Mouse (Mus musculus) midbrain, embryonic 13.5 days (tissue): Measurements from ENCODE around the gene Gm10382. TPM values are rescaled to one million over a fixed set of nuclear protein-coding genes. Genes with fewer than 3 reads are reported as not detected.
"Not testable (repeated sequence)": the region's sequence is repeated elsewhere in the genome, so short reads cannot be mapped to it uniquely, and the experiment has no call there.

Experiments used
- ATAC-seq: fragments of 200-750 bp; cut with Nextera tagmentation; 2 replicates; pipeline ENCODE4 v1.8.0; 2017; ENCODE audit warnings: mild to moderate bottlenecking, moderate TSS enrichment, moderate library complexity
- H3K27ac ChIP-seq: fragments of 300-500 bp; sonication (generic); 2 replicates; pipeline ENCODE4 v1.5.1; 2015; ENCODE audit warnings: inconsistent platforms, mild to moderate bottlenecking, moderate library complexity
- H3K27me3 ChIP-seq: fragments of 300-500 bp; sonication (generic); 2 replicates; pipeline ENCODE4 v1.6.1; 2015; ENCODE audit warnings: mild to moderate bottlenecking, inconsistent platforms
- H3K36me3 ChIP-seq: fragments of 300-500 bp; sonication (generic); 2 replicates; pipeline ENCODE4 v1.6.1; 2015; ENCODE audit warnings: mild to moderate bottlenecking, inconsistent platforms
- H3K4me1 ChIP-seq: fragments of 300-500 bp; sonication (generic); replicated peaks from 2 replicates; pipeline ENCODE4 v1.6.1; 2015; ENCODE audit warnings: inconsistent platforms
- H3K4me2 ChIP-seq: fragments of 300-500 bp; sonication (generic); replicated peaks from 2 replicates; pipeline ENCODE4 v1.6.1; 2015; ENCODE audit warnings: moderate library complexity, mild to moderate bottlenecking, inconsistent platforms
- H3K4me3 ChIP-seq: fragments of 300-500 bp; sonication (generic); replicated peaks from 2 replicates; pipeline ENCODE4 v1.5.1; 2015; ENCODE audit warnings: mild to moderate bottlenecking, inconsistent platforms
- H3K9ac ChIP-seq: fragments of 300-500 bp; sonication (generic); replicated peaks from 2 replicates; pipeline ENCODE4 v1.6.1; 2015; ENCODE audit warnings: mild to moderate bottlenecking, inconsistent platforms
- H3K9me3 ChIP-seq: fragments of 300-500 bp; sonication (generic); 2 replicates; pipeline ENCODE4 v1.6.1; 2016; ENCODE audit warnings: mild to moderate bottlenecking, inconsistent platforms
- WGBS: fragments of 180-500 bp; shearing (Covaris S2); methylation state at CpG from one replicate; pipeline ENCODE4 v1.1.7; 2015; 5-methylcytosine and 5-hydroxymethylcytosine counted together
- polyA plus RNA-seq: library from polyadenylated mRNA; unstranded; fragments of >200 nt; fragmentation: Nextera tagmentation; extraction: Ambion mirVana; gene quantifications from 2 replicates; pipeline ENCODE4 v1.2.1, GENCODE M21; 2015

Gene Gm10382
- polyA plus RNA-seq, 1 experiment from 2014 or later, result 0.89 TPM

- no peaks in the 10 kb centered on the region for H3K9me3 ChIP-seq
Measured at GRCm38 (mm10) chr5:125389579-125390441, 688 bp downstream of the Gm10382 start, which contains the start of gene Ubc. Gene Ubc, minus strand, starts transcription at chr5:125390202.

DNA sequence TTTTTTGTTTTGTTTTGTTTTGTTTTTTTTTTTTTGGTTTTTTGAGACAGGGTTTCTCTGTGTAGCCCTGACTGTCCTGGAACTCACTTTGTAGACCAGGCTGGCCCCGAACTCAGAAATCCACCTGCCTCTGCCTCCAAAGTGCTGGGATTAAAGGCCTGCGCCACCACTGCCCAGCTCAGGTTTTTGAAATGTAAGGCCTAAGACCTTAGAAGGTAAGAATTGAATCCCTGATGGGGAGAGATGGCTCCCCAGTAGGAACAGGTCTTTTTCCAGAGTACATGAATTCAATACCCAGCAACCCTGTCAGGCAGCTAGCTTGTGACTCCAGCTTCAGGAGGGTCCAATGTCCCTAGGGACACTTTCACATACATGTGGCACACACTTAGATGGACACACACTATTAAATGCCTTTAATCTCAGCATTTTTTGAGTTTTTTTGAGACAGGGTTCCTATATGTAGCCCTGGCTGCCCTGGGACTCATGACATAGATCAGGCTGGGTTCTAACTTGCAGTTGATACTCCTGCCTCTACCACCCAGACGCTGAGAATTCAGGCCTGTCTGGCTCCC, 1.9 kb downstream of the Gm10382 start:
- H3K27me3 ChIP-seq, result no peaks in the 10 kb centered on the region
- H3K27ac ChIP-seq, result 0 out of 2 replicates have a peak overlapping the region, but pooled peaks have one; percentile 14
- H3K4me3 ChIP-seq, result no peak overlapping the region
- peaks cover 39% of the 10 kb centered on the region for H3K4me1 ChIP-seq
- no peak for ATAC-seq
- H3K9me3 ChIP-seq, result no peaks in the 10 kb centered on the region
- H3K4me2 ChIP-seq, result no peak overlapping the region
- 94% methylated on average over 3 of the region's 3 CpGs for whole genome bisulfite sequencing
- peaks cover under 1% of the 10 kb centered on the region for H3K36me3 ChIP-seq
- H3K9ac ChIP-seq, result no peak overlapping the region

More at GRCm38 (mm10) chr5:125389579-125390441, 688 bp downstream of the Gm10382 start, which contains the start of gene Ubc:
- Histone ChIP-seq H3K4me2 (peak within 1 kb of the TSS; percentile 100), H3K27ac (peak within 1 kb of the TSS; percentile 98), H3K36me3 (peaks cover 12% of the 10 kb centered on the region), H3K27me3 (no peaks in the 10 kb centered on the region), H3K9ac (peak within 1 kb of the TSS; percentile 100), H3K4me1 (peaks cover 44% of the 10 kb centered on the region), H3K4me3 (peak within 1 kb of the TSS; percentile 99)
- WGBS, result under 1% methylated on average over 69 of the region's 69 CpGs
- peak; percentile 55 for ATAC-seq

GRCm38 (mm10) chr5:125391609-125392008, 2.5 kb downstream of the Gm10382 start:
- no peak overlapping the region for H3K4me3 ChIP-seq
- H3K4me2 ChIP-seq, result no peak overlapping the region
- H3K27ac ChIP-seq, result no peak overlapping the region; the same call in 1 of the 2 replicates
- H3K27me3 ChIP-seq, result no peaks in the 10 kb centered on the region
- ATAC-seq, result no peak
- H3K4me1 ChIP-seq, result peaks cover 39% of the 10 kb centered on the region
- no peaks in the 10 kb centered on the region for H3K36me3 ChIP-seq
- H3K9ac ChIP-seq, result no peak overlapping the region
- no peaks in the 10 kb centered on the region for H3K9me3 ChIP-seq
- WGBS, result 88% methylated on average over 5 of the region's 5 CpGs

- Histone ChIP-seq H3K27ac (peak overlapping the region; percentile 100), H3K4me1 (peaks cover 38% of the 10 kb centered on the region)
- H3K9me3 ChIP-seq, H3K4me3 ChIP-seq, H3K9ac ChIP-seq, H3K4me2 ChIP-seq, ATAC-seq, H3K27me3 ChIP-seq, H3K36me3 ChIP-seq: not testable (repeated sequence)
- 96% methylated on average over 4 of the region's 4 CpGs for WGBS
Measured at GRCm38 (mm10) chr5:125392176-125392575, 3.1 kb downstream of the Gm10382 start.

- no peaks in the 10 kb centered on the region for H3K9me3 ChIP-seq
- H3K4me1 ChIP-seq, result peaks cover 37% of the 10 kb centered on the region
- H3K9ac ChIP-seq, result peak overlapping the region; percentile 39; the same call in 1 of the 2 replicates
- peak overlapping the region; percentile 34; the same call in 1 of the 2 replicates for H3K4me3 ChIP-seq
- H3K27ac ChIP-seq, result peak overlapping the region; percentile 100
- 32% methylated on average over 1 of the region's 1 CpGs for WGBS
- H3K36me3 ChIP-seq, result no peaks in the 10 kb centered on the region
- ATAC-seq, result peak; percentile 11; the same call in 1 of the 2 replicates
- no peaks in the 10 kb centered on the region for H3K27me3 ChIP-seq
- peak overlapping the region; percentile 56 for H3K4me2 ChIP-seq
Measured at GRCm38 (mm10) chr5:125392618-125392976, 3.5 kb downstream of the Gm10382 start.

DNA sequence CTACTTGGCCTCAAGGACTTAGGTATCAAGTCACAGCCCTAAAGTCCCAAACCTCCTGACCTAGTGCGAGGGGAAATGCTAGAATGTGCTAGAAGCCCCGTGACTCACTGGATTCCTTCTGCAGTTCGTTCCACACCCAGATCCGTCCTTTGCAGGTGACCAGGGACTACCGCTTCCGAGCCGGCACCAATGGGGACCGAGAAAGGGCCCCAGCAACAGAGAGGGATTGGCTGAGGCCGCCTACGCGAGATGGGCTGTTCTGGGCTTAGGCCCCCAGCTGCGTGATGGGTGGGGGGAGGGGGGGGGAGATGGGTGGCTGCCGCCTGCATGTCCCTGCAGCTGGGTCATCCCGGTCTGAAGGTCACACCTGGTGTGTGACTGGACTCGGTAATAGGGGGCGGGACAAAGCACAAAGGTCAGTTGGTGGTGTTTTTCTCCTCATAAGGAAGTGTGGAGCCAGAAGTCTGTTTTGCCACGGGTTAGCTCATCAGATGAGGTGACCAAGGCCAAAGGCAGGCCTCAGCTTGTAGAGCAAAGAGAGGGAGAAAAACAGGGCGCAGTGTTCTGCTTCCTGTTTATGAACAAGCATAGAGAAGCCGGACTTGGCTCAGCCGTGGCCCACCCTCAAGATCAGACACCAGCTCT, 4.0 kb downstream of the Gm10382 start:
- under 1% methylated on average over 20 of the region's 20 CpGs for WGBS
- Histone ChIP-seq H3K9me3 (no peaks in the 10 kb centered on the region), H3K27me3 (no peaks in the 10 kb centered on the region), H3K4me3 (peak overlapping the region; percentile 34), H3K4me2 (peak overlapping the region; percentile 56), H3K27ac (peak overlapping the region; percentile 100), H3K4me1 (peaks cover 35% of the 10 kb centered on the region), H3K36me3 (no peaks in the 10 kb centered on the region), H3K9ac (peak overlapping the region; percentile 65)
- ATAC-seq, result peak; percentile 90

- Histone ChIP-seq H3K9ac (peak overlapping the region; percentile 65), H3K36me3 (no peaks in the 10 kb centered on the region), H3K27ac (peak overlapping the region; percentile 100), H3K9me3 (no peaks in the 10 kb centered on the region), H3K4me2 (peak overlapping the region; percentile 56), H3K4me3 (peak overlapping the region; percentile 34), H3K4me1 (peaks cover 28% of the 10 kb centered on the region), H3K27me3 (no peaks in the 10 kb centered on the region)
- 7% methylated on average over 23 of the region's 25 CpGs for WGBS
- ATAC-seq, result peak; percentile 78
Measured at GRCm38 (mm10) chr5:125393622-125394603, 4.8 kb downstream of the Gm10382 start.

DNA sequence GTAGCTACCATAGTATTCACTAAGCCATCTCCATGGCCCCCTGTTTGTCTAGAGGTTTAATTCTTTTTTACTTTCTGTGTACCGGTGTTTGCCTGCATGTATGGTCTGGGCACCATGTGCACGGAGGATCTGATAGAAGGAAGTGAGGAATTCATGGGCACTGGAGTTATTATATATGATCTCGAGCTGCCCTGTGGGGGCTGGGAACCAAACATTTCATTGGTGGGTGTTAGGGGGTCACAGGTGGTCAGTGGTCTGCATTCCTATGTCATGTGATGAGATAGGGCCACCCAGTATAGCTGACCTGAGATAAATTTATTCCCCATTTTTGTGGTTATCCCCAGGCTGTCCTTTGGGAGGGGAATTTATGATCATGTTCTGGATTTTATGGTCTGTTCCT, 5.9 kb downstream of the Gm10382 start:
- Histone ChIP-seq H3K36me3 (no peaks in the 10 kb centered on the region), H3K9ac (no peak overlapping the region), H3K4me3 (no peak overlapping the region), H3K27me3 (no peaks in the 10 kb centered on the region), H3K27ac (peak overlapping the region; percentile 100), H3K4me1 (peaks cover 28% of the 10 kb centered on the region), H3K9me3 (no peaks in the 10 kb centered on the region), H3K4me2 (peak overlapping the region; percentile 56)
- 0 out of 2 replicates have a peak, but pooled peaks have one; percentile 5 for ATAC-seq
- WGBS, result 49% methylated on average over 3 of the region's 3 CpGs

GRCm38 (mm10) chr5:125400903-125401302, 11.8 kb downstream of the Gm10382 start:
- no peaks in the 10 kb centered on the region for H3K9me3 ChIP-seq
- no peak overlapping the region for H3K27ac ChIP-seq
- H3K27me3 ChIP-seq, result no peaks in the 10 kb centered on the region
- no peak for ATAC-seq
- H3K4me2 ChIP-seq, result no peak overlapping the region
- peaks cover 6% of the 10 kb centered on the region for H3K4me1 ChIP-seq
- H3K9ac ChIP-seq, result no peak overlapping the region
- H3K36me3 ChIP-seq, result no peaks in the 10 kb centered on the region
- WGBS, result 66% methylated on average over 7 of the region's 7 CpGs
- H3K4me3 ChIP-seq, result no peak overlapping the region

GRCm38 (mm10) chr5:125402476-125402875, 13.4 kb downstream of the Gm10382 start:
- H3K27me3 ChIP-seq, result no peaks in the 10 kb centered on the region
- no peak for ATAC-seq
- no peak overlapping the region for H3K4me3 ChIP-seq
- H3K27ac ChIP-seq, result no peak overlapping the region
- H3K4me1 ChIP-seq, result peaks cover 14% of the 10 kb centered on the region
- H3K9me3 ChIP-seq, result no peaks in the 10 kb centered on the region
- no peak overlapping the region for H3K4me2 ChIP-seq
- no peak overlapping the region for H3K9ac ChIP-seq
- WGBS, result 61% methylated on average over 10 of the region's 10 CpGs
- H3K36me3 ChIP-seq, result no peaks in the 10 kb centered on the region

GRCm38 (mm10) chr5:125402991-125403390, 13.9 kb downstream of the Gm10382 start:
- 67% methylated on average over 6 of the region's 6 CpGs for WGBS
- peaks cover 15% of the 10 kb centered on the region for H3K4me1 ChIP-seq
- no peak for ATAC-seq

More at GRCm38 (mm10) chr5:125402991-125403390, 13.9 kb downstream of the Gm10382 start:
- Histone ChIP-seq H3K27ac (no peak overlapping the region), H3K27me3 (no peaks in the 10 kb centered on the region), H3K9ac (no peak overlapping the region), H3K4me2 (no peak overlapping the region), H3K9me3 (no peaks in the 10 kb centered on the region), H3K36me3 (no peaks in the 10 kb centered on the region), H3K4me3 (no peak overlapping the region)
